Mouse (Mus musculus) thymus, adult 2 months (tissue): Measurements from ENCODE around the gene H60b. TPM values are rescaled to one million over a fixed set of nuclear protein-coding genes. Genes with fewer than 3 reads are reported as not detected.
"Not testable (repeated sequence)": the region's sequence is repeated elsewhere in the genome, so short reads cannot be mapped to it uniquely, and the experiment has no call there.

Experiments
- DNase-seq: peaks from one replicate; pipeline ENCODE4 v3.0.0; 2021
- H3K27ac ChIP-seq: fragments of 200-500 bp; 2 replicates; pipeline ENCODE4 v1.5.1; 2012; ENCODE audit warnings: low read length, control low read depth; ENCODE audit not compliant: control insufficient read depth, insufficient read depth
- H3K27me3 ChIP-seq: fragments of 200-500 bp; 2 replicates; pipeline ENCODE4 v1.6.1; 2012; ENCODE audit warnings: mild to moderate bottlenecking, low read length, moderate library complexity, mixed read lengths; ENCODE audit not compliant: control insufficient read depth, insufficient read depth
- H3K36me3 ChIP-seq: fragments of 200-500 bp; 2 replicates; pipeline ENCODE4 v1.6.1; 2012; ENCODE audit warnings: mild to moderate bottlenecking, low read length, moderate library complexity; ENCODE audit not compliant: control insufficient read depth, insufficient read depth
- H3K4me1 ChIP-seq: fragments of 200-500 bp; replicated peaks from 2 replicates; pipeline ENCODE4 v1.6.1; 2012; ENCODE audit warnings: low read length; ENCODE audit not compliant: control insufficient read depth, insufficient read depth
- H3K4me3 ChIP-seq: fragments of 200-500 bp; 2 replicates; pipeline ENCODE4 v1.5.1; 2012; ENCODE audit warnings: mild to moderate bottlenecking, low read length, control low read depth, moderate library complexity; ENCODE audit not compliant: control insufficient read depth, insufficient read depth
- CTCF ChIP-seq: fragments of 200-500 bp; IDR thresholded peaks from 2 replicates; pipeline ENCODE4 v1.5.1; 2012; ENCODE audit warnings: mild to moderate bottlenecking, control low read depth, low read length, moderate library complexity, borderline replicate concordance; ENCODE audit not compliant: control insufficient read depth, poor library complexity, insufficient read depth; ENCODE audit errors: extremely low read depth
- POLR2A ChIP-seq: fragments of 200-500 bp; IDR thresholded peaks from 2 replicates; pipeline ENCODE4 v1.6.1; 2012; ENCODE audit warnings: mild to moderate bottlenecking, low read length, control low read depth, moderate library complexity; ENCODE audit not compliant: control insufficient read depth, poor library complexity, insufficient read depth; ENCODE audit errors: extremely low read depth
- WGBS: fragments of 180-500 bp; shearing (Covaris S2); methylation state at CpG from one replicate; pipeline ENCODE4 v1.1.7; 2018; 5-methylcytosine and 5-hydroxymethylcytosine counted together
- polyA plus RNA-seq: library from polyadenylated mRNA; depleted of rRNA; stranded (reverse); fragments of >200 nt; gene quantifications from 2 replicates; pipeline ENCODE4 v1.2.3, GENCODE M21; 2012

H60b gene
- polyA plus RNA-seq, 1 experiment = not detected

GRCm38 (mm10) chr10:22149691-22150465 is 8.5 kb upstream of the H60b start:
- peak overlapping the region; percentile 73 for H3K4me3 ChIP-seq
- DNase-seq = peak; percentile 16
- peaks cover 18% of the 10 kb centered on the region for H3K4me1 ChIP-seq
- peaks cover 23% of the 10 kb centered on the region for H3K27me3 ChIP-seq
- TF ChIP-seq POLR2A (no peak), CTCF (no peak)
- 3% methylated on average over 50 of the region's 50 CpGs for WGBS
- no peak overlapping the region for H3K27ac ChIP-seq
- no peaks in the 10 kb centered on the region for H3K36me3 ChIP-seq

GRCm38 (mm10) chr10:22150593-22150992 is 7.8 kb upstream of the H60b start:
- H3K27ac ChIP-seq = no peak overlapping the region
- H3K27me3 ChIP-seq = peaks cover 25% of the 10 kb centered on the region
- H3K4me1 ChIP-seq = peaks cover 18% of the 10 kb centered on the region
- TF ChIP-seq CTCF (no peak), POLR2A (no peak)
- H3K4me3 ChIP-seq = peak overlapping the region; percentile 52
- peak; percentile 15 for DNase-seq
- no peaks in the 10 kb centered on the region for H3K36me3 ChIP-seq
- under 1% methylated on average over 27 of the region's 27 CpGs for WGBS

- 3% methylated on average over 55 of the region's 55 CpGs for WGBS
- peaks cover 18% of the 10 kb centered on the region for H3K4me1 ChIP-seq
- not testable (repeated sequence) for H3K36me3 ChIP-seq, H3K27ac ChIP-seq, DNase-seq, H3K4me3 ChIP-seq
- H3K27me3 ChIP-seq = peaks cover 26% of the 10 kb centered on the region
Measured at GRCm38 (mm10) chr10:22151056-22151862, 7.1 kb upstream of the H60b start.

GRCm38 (mm10) chr10:22151863-22152640 is 6.3 kb upstream of the H60b start:
- peaks cover 18% of the 10 kb centered on the region for H3K4me1 ChIP-seq
- H3K27me3 ChIP-seq = peaks cover 29% of the 10 kb centered on the region
- H3K36me3 ChIP-seq, DNase-seq, H3K4me3 ChIP-seq, H3K27ac ChIP-seq: not testable (repeated sequence)
- 11% methylated on average over 11 of the region's 11 CpGs for WGBS

GRCm38 (mm10) chr10:22153147-22153690 is 5.2 kb upstream of the H60b start:
- not testable (repeated sequence) for DNase-seq, H3K27ac ChIP-seq, H3K4me3 ChIP-seq, H3K36me3 ChIP-seq
- Histone ChIP-seq H3K4me1 (peaks cover 16% of the 10 kb centered on the region), H3K27me3 (peaks cover 30% of the 10 kb centered on the region)
- WGBS = 17% methylated on average over 7 of the region's 7 CpGs

- not testable (repeated sequence) for DNase-seq, H3K27ac ChIP-seq, H3K36me3 ChIP-seq, H3K4me3 ChIP-seq
- 2% methylated on average over 38 of the region's 38 CpGs for WGBS
- Histone ChIP-seq H3K27me3 (peaks cover 33% of the 10 kb centered on the region), H3K4me1 (peaks cover 14% of the 10 kb centered on the region)
Measured at GRCm38 (mm10) chr10:22154127-22154526, 4.3 kb upstream of the H60b start.
